Mouse (Mus musculus): ENCODE results near the gene Slc20a1. TPM values are rescaled to one million over a fixed set of nuclear protein-coding genes. Genes with fewer than 3 reads are reported as not detected.
A peak's percentile ranks its signal among the peaks of the same experiment; 100 is the strongest.

The Slc20a1 gene
- polyA plus RNA-seq (2015; fragmentation: Nextera tagmentation; extraction: Ambion mirVana) = 10.0 and 10.5 TPM in 2 replicates

DNA sequence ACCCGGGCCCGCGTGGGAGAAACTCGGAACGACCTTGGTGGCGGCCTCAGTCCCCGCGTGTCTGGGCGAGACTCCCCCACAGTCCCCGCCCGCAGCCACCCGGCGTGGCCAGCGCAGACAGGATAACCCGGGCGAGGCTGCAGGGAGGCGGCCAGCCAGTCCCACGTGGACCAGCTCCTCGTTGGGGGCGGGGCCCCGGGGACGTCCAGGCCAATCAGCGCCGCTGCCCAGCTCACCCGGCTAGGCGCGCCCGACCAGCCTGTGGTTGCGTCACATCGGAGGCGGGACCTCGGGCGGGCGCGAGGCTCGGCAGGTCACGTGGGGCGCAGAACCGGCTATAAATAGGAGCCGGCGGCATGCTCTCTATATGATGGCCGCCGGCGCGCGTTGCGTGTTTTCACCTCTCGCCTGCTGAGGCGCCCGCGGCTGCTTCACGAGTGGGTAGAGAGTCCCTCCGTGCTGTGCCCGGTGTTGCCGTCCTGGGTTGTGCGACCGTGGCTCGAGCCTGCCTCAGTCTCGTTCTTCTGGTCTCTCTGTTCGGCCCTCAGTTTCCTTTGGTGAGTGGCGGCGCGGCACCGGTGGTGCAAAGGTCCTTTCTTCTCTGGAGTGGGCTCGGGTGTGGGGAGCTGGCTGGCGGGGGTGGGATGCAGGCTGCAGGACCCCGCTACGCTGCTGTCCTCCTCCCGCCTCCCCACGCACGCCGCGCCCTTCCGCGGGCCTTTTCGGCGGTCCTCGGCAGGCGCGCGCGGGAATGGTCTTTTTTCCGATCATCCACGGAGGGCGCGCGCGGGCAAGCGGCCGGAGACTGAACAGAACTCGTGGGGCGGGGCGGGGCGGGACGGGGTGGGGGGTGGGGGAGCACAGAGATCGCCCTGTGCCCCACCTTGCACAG is at the start of gene Slc20a1:
Gene Slc20a1, plus strand, starts transcription at position 329 of the 892 bp plus-strand sequence.
- Histone ChIP-seq H3K9ac (replicated peaks; ENCODE audit: low read depth) (peak within 1 kb of the TSS; percentile 76), H3K4me3 (ENCODE audit: low read depth, low read length) (peak within 1 kb of the TSS; percentile 92), H3K27ac (ENCODE audit: low read length) (peak within 1 kb of the TSS; percentile 89), H3K36me3 (ENCODE audit: insufficient read depth, low read length) (no peaks in the 10 kb centered on the region), H3K4me1 (ENCODE audit: insufficient read depth, low read depth, low read length) (peaks cover 8% of the 10 kb centered on the region), H3K9me3 (ENCODE audit: low read length) (no peaks in the 10 kb centered on the region), H3K27me3 (replicated peaks; ENCODE audit: insufficient read depth, low read length) (no peaks in the 10 kb centered on the region), H3K4me2 (replicated peaks; ENCODE audit: low read depth, low read length) (peak within 1 kb of the TSS; percentile 90)
- WGBS = under 1% methylated on average over 74 of the region's 96 CpGs
- peak; percentile 99 for DNase-seq (ENCODE audit: low spot score)
- ATAC-seq = peak; percentile 100
- no peak for TF ChIP-seq EP300 (IDR thresholded peaks at IDR 0.05)
- TF ChIP-seq CTCF (IDR thresholded peaks at IDR 0.05) = peak; percentile 36

DNA sequence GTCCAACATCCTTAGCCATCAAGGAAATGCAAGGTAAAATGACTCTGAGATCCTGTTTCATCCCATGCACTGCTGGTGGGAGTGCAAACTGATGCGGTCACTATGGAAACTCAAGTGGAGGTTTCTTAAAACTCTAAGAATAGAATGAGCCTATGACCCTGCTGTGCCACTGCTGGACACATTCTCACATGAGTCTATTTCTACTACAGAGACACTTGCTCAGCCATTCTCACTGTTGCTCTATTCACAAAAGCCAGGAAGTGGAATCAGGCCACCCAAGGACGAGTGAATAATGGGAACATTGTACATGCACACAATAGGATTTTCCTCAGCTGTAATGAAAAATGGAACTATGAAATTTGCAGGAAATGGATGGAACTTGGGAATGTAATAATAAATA is 49.7 kb upstream of the Slc20a1 start:
- H3K4me2 ChIP-seq (replicated peaks; ENCODE audit: low read depth, low read length) = no peak overlapping the region
- no peaks in the 10 kb centered on the region for H3K9me3 ChIP-seq (ENCODE audit: low read length)
- no peak overlapping the region for H3K9ac ChIP-seq (replicated peaks; ENCODE audit: low read depth)
- DNase-seq (ENCODE audit: low spot score) (no peak), ATAC-seq (no peak; the same call in 1 of the 2 replicates)
- H3K27ac ChIP-seq (ENCODE audit: low read length) = no peak overlapping the region
- TF ChIP-seq EP300 (IDR thresholded peaks at IDR 0.05) = no peak
- TF ChIP-seq CTCF (IDR thresholded peaks at IDR 0.05) = no peak
- no peaks in the 10 kb centered on the region for H3K36me3 ChIP-seq (ENCODE audit: insufficient read depth, low read length)
- H3K27me3 ChIP-seq (replicated peaks; ENCODE audit: insufficient read depth, low read length) = no peaks in the 10 kb centered on the region
- 54% methylated on average over 2 of the region's 2 CpGs for WGBS
- H3K4me1 ChIP-seq (ENCODE audit: insufficient read depth, low read depth, low read length) = no peaks in the 10 kb centered on the region
- no peak overlapping the region for H3K4me3 ChIP-seq (ENCODE audit: low read depth, low read length)

DNA sequence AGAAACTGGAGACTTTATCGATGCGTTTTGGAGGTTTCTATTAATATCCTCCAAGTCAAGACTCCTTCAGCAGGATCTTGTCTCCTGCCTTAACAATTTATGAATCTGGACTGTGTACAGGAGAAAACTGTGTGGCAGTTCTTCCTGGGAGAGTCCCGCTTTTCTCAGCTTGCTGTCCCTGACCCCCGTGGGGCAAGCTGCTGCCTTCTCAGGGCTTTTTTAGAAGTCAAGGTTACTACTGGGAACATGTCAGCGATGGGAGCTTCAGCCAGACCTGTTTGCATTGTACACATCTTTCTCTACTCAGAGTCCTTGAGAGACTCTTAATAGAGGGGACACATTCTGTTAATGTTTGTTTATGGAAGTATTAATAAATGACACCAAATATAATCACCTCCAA is 48.2 kb upstream of the Slc20a1 start:
- 78% methylated on average over 5 of the region's 5 CpGs for WGBS
- DNase-seq (ENCODE audit: low spot score) (no peak), ATAC-seq (no peak)
- Histone ChIP-seq H3K4me2 (replicated peaks; ENCODE audit: low read depth, low read length) (no peak overlapping the region), H3K27me3 (replicated peaks; ENCODE audit: insufficient read depth, low read length) (no peaks in the 10 kb centered on the region), H3K4me1 (ENCODE audit: insufficient read depth, low read depth, low read length) (no peaks in the 10 kb centered on the region), H3K36me3 (ENCODE audit: insufficient read depth, low read length) (no peaks in the 10 kb centered on the region), H3K4me3 (ENCODE audit: low read depth, low read length) (no peak overlapping the region), H3K9me3 (ENCODE audit: low read length) (no peaks in the 10 kb centered on the region), H3K27ac (ENCODE audit: low read length) (no peak overlapping the region), H3K9ac (replicated peaks; ENCODE audit: low read depth) (no peak overlapping the region)
- no peak for TF ChIP-seq EP300 (IDR thresholded peaks at IDR 0.05)
- TF ChIP-seq CTCF (IDR thresholded peaks at IDR 0.05) = no peak

DNA sequence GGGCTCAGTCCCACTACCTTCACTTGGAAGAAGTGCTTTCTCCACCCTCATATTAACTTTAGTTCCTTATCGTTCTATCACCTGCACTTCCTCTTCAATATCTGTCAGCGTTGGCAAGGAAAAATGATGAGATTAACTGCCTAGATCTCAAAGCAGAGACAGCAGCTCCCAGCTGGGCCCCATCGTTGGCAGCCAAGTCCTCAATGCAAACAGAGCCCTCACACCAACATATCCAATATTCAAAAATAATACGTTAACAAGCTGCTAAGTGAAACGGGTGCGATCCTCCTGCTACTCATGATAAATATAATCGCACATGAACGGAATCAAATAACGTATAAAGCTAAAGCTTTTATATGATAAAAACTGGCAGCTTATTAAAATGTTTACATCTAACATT is 47.5 kb upstream of the Slc20a1 start:
- Histone ChIP-seq H3K9ac (replicated peaks; ENCODE audit: low read depth) (no peak overlapping the region), H3K4me3 (ENCODE audit: low read depth, low read length) (no peak overlapping the region), H3K4me1 (ENCODE audit: insufficient read depth, low read depth, low read length) (no peaks in the 10 kb centered on the region), H3K36me3 (ENCODE audit: insufficient read depth, low read length) (no peaks in the 10 kb centered on the region), H3K27ac (ENCODE audit: low read length) (no peak overlapping the region), H3K9me3 (ENCODE audit: low read length) (no peaks in the 10 kb centered on the region), H3K27me3 (replicated peaks; ENCODE audit: insufficient read depth, low read length) (no peaks in the 10 kb centered on the region), H3K4me2 (replicated peaks; ENCODE audit: low read depth, low read length) (no peak overlapping the region)
- TF ChIP-seq CTCF (IDR thresholded peaks at IDR 0.05) (no peak), EP300 (IDR thresholded peaks at IDR 0.05) (no peak)
- ATAC-seq (no peak), DNase-seq (ENCODE audit: low spot score) (no peak)
- WGBS = 46% methylated on average over 9 of the region's 9 CpGs

DNA sequence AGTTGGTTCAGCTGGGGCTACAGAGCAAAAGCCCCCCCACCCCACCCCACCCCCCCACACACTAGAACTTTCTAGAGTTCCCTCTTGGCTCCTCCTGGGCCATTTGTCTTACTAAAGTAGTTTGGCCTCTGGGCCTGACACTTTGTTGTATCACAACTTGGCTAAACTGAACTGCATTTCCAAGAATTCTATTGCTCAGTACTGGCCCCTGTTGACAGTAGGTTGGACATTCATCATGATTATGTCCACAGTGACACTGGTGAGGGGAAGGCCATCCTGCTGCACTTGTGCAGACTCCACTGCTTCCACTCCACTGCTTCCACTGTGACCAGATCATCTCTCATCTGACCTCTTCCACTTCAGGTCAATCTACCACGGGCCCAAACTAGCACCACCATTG is 45.8 kb upstream of the Slc20a1 start:
- Histone ChIP-seq H3K4me3 (ENCODE audit: low read depth, low read length) (no peak overlapping the region), H3K36me3 (ENCODE audit: insufficient read depth, low read length) (no peaks in the 10 kb centered on the region), H3K9ac (replicated peaks; ENCODE audit: low read depth) (no peak overlapping the region), H3K9me3 (ENCODE audit: low read length) (no peaks in the 10 kb centered on the region), H3K4me1 (ENCODE audit: insufficient read depth, low read depth, low read length) (no peaks in the 10 kb centered on the region), H3K27me3 (replicated peaks; ENCODE audit: insufficient read depth, low read length) (no peaks in the 10 kb centered on the region), H3K4me2 (replicated peaks; ENCODE audit: low read depth, low read length) (no peak overlapping the region), H3K27ac (ENCODE audit: low read length) (no peak overlapping the region)
- TF ChIP-seq CTCF (IDR thresholded peaks at IDR 0.05) (peak; percentile 30; the same call in 1 of the 2 replicates), EP300 (IDR thresholded peaks at IDR 0.05) (no peak)
- DNase-seq (ENCODE audit: low spot score) = no peak
- no peak for ATAC-seq
- 69% methylated on average over 1 of the region's 1 CpGs for WGBS

DNA sequence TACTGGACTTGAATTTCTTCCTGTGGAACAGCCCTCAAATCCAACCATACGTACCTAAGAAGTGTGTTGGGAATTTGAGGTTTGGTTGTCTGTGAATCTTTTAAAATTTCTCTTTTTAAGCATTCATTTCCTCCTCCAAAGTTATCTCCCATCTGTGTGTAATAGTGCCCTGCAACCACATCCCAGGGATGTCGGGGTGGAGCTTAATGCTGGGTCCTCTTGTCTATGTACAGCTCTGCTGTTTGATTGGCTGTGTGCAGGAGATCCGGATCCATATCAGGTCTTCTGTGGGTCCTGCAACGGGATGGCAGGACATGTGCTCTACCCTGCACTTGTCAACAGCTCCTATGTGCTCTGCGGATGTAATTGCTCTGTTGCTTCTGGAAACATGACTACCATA is 33.7 kb upstream of the Slc20a1 start:
- H3K9ac ChIP-seq (replicated peaks; ENCODE audit: low read depth) = no peak overlapping the region
- TF ChIP-seq EP300 (IDR thresholded peaks at IDR 0.05) = no peak
- no peak for TF ChIP-seq CTCF (IDR thresholded peaks at IDR 0.05)
- DNase-seq (ENCODE audit: low spot score) = no peak
- no peaks in the 10 kb centered on the region for H3K36me3 ChIP-seq (ENCODE audit: insufficient read depth, low read length)
- no peak for ATAC-seq
- H3K27ac ChIP-seq (ENCODE audit: low read length) = no peak overlapping the region
- H3K9me3 ChIP-seq (ENCODE audit: low read length) = no peaks in the 10 kb centered on the region
- WGBS = 51% methylated on average over 5 of the region's 5 CpGs
- no peaks in the 10 kb centered on the region for H3K27me3 ChIP-seq (replicated peaks; ENCODE audit: insufficient read depth, low read length)
- no peaks in the 10 kb centered on the region; the same call in 1 of the 2 replicates for H3K4me1 ChIP-seq (ENCODE audit: insufficient read depth, low read depth, low read length)
- no peak overlapping the region for H3K4me2 ChIP-seq (replicated peaks; ENCODE audit: low read depth, low read length)
- H3K4me3 ChIP-seq (ENCODE audit: low read depth, low read length) = no peak overlapping the region
